Mouse (Mus musculus): Measurements from ENCODE around the gene Stard5.

Gene Stard5

DNA sequence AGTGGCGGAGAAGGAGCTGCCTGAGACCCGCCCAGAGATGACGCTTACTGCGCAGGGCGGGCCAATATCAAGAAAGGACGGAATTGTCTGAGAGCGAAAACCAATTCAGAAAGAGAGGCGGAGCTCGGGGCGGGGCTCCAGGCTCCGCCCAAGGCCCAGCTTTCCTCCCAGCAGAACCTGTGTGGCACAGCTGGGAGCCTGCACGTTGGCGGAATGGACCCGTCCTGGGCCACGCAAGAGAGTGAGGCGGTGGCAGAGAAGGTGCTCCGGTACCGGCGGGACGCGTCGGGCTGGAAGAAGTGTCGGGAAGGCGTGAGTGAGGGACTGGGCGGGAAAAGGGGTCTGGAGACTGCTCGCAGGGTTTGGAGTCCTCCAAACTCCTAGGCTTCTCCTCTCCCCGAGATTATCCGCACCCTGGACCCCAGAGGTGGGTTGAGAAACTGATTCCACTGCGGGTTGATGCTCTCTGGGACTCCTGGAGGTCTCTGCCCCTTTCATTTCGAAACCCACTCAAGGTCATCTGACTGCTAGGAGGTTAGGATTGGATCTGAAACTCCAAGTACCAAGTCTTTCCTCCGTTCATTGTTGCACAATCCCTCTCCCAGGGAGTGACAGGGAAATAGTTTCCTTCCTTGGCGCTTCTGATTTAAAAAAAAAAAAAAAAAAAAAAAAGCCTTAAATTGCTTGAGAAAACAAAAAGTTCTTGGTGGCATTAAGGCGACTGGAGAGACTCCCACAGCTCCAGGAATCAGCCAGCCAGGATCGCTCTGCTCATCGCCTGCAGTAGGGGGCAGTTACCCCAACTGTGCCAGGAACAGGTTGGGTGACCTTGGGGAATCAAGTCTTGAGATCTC, at the start of gene Stard5:
Stard5 (plus strand) TSS at position 132 of the 854 bp plus-strand sequence.
- DNase-seq (ENCODE audit: low spot score in 2 of 2): peak; percentile 95 to 97

DNA sequence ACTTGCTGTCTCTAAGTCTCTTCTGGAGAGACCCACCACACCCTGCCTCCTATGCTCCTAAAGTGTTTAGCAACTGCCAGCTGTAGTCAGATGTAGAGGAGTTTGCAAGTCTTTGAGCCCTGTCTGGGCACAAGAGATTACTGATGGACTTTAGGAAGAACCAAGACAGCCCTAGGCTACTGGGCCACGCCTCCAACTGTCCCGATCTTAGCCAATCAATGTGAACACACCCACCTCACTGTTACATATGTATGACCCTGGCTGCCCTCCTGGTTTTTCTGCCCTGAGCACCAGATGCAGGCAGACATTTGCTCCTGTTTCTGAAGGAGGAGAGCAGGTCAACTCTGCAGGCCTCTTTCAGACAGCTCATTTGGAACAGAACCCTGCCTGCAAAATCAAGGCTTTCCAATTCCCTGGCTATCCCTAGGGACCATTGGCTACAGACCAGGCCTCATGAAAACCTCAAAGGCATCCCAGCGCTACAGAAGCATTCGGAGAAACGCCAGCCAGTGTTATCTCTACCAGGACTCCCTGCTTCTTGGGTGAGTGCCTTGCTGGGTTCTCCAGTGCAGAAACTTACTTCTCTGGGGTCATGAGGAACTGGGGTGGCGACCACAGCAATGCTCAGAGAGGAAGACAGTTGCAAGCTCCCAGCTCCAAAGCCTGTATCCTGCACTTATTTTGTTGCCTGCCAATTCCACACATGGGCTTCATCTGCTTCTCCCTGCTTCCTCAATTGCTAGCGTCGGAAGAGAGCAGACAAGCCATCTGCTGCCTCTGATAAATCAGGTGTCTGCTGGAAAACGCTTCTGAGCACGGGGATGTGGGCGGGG, 46.9 kb upstream of the Stard5 start, which contains the start of gene Tmc3:
Tmc3 (plus strand) TSS at position 289 of the 833 bp plus-strand sequence.
- DNase-seq (ENCODE audit: low spot score in 2 of 2): peak; percentile 72 to 80

DNA sequence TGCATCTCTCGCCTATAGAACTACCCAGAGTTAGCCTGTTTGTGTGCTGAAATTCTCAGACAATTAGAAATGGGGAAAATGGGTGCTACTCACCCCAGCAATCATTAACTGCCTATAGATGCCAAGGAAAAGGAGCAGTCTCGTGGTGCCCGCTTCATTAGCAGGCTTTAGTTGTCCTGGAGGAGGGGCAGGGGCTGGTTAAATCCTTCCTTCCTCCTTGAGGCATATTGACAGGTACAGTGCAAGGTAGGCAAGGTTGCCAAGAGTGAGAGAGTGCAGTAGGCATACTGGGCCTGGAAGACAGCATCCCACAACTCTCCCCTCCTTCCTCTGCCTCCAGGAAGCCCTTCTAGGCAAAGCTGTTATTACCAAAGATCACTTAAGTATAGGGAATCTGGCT, 37.7 kb upstream of the Stard5 start:
- DNase-seq (ENCODE audit: low spot score in 2 of 2): no peak

DNA sequence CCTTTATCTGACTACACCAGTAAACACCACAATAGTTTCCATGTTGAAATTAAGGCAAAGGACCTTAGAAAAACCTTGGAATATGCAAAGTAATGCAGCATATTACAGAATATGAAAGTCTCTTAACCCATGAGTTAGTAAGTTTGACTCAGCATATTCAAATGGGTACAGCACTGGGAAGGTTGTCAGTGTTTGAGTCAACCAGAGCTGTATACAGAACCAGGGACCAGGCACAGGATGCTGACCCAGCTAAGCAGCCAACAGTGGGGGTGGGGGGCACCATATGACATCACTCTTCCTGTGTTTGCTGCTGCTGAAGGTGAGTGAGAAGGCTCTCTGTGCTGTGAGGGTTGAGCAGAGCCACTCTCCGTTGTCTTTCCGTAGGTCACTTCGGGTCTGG, 34.7 kb upstream of the Stard5 start:
- DNase-seq (ENCODE audit: low spot score in 2 of 2): no peak

DNA sequence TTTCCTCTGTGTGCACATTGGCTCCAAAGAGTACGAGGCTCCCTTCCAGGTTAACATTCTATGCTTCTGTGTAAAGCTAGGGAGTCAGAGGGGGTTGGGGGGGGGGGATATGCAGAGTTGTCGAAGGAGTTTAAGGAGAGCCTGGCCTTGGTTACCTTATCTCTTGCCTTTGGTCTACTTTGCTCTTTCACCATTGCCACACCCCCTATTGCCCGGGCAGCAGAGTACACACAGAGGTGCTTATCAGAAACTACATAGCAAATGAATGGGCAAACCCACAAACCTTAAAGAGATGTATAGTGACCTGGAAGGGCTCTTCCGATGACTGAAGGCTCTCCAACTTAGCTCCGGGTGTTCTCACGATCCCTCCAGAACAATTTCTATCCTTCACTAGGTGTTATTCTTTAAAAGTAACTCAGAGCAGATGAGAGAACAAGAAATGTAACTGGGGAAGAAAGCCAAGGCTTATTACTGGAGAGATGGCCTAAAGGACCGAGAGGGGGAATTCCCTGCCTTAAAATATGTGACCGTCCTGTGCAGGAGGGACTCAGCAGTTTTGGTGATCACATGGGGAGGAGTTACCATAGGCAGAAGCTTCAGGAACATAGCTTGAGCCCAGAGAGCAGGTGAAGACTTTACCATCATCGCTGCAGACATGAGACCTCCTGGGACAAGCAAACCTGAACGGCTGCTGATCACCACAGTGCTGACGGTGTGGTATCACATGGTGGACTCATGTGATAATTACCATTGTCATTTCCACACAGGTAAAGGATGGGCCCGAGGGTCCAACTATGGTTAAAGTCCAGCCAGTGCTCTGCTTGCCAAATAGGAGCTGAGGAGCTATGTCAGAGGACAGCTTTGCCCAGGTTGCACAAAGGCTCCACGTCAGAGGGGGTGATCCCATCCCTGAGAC, 32.5 kb upstream of the Stard5 start:
- no peak for DNase-seq (ENCODE audit: low spot score in 2 of 2)

DNA sequence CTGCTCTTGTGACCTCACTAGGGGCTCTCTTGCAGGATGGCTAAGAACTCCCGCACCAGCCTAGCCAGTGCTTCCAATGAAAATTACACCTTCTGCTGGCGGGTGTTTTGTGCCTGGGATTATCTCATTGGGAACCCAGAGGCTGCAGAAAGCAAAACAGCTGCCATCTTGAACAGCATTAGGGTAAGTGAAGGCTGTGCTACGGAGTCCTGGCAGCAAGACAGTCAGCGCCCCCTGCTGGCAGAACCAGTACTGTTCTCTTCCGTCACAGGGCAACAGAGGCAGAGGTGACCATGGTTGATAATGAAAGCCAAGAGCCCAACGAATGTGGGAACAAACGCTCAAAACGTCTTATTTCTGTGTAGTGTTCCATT, 31.9 kb upstream of the Stard5 start:
- peak; percentile 16 to 46 for DNase-seq (ENCODE audit: low spot score in 2 of 2)

DNA sequence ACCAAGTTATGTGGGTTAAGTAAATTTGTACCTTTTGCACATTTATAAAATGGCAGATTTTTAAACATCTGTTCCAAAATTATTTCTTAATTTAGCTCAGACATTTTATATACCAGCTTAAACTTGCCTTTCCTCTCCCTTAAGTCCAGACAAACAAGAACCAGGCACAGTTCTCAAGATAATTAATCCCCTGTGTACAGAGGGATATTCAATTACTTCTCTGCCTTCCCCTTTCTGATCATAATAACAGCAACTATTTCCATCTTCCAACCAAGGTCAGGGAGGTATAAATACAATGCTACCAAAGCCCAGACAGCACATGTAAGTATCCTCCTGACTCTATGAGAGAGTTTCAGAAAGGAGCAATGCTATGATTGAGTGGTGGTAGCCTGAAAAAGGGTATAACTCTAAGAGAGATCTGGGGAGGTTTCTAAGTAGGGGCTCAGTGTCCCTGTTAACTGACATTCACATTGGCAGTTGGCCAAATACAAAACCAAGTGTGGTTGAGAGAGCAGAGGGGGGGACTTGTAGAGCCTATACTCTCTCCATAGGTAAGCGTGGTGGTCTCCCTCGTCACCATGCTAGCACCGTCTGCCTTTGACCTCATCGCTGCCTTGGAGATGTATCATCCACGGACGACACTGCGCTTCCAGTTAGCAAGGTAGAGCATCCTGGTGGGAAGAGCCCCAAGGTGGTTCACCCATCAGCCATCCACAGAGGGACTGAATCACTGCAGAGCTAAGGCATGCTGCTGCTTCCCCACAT, 27.4 kb upstream of the Stard5 start:
- no peak for DNase-seq (ENCODE audit: low spot score in 2 of 2)

DNA sequence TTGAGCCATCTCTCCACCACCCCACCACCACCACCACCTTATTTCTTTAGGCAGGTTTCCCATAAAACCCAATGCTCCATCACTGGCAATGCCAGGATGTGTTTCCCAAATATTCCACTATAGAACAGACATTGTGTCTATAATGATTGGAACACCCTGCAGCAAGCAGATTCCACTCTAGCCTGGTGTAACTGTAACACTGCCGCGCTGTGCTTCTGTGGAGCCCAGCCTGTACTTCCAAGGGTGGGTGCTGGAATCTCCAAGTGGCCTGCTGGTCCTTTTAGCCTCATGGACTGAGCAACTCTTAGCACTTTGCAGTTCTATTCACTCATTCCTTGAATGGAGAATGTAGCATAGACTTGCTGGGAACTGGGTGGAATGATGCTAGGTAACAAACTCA, 25.0 kb upstream of the Stard5 start:
- DNase-seq (ENCODE audit: low spot score in 2 of 2): no peak

DNA sequence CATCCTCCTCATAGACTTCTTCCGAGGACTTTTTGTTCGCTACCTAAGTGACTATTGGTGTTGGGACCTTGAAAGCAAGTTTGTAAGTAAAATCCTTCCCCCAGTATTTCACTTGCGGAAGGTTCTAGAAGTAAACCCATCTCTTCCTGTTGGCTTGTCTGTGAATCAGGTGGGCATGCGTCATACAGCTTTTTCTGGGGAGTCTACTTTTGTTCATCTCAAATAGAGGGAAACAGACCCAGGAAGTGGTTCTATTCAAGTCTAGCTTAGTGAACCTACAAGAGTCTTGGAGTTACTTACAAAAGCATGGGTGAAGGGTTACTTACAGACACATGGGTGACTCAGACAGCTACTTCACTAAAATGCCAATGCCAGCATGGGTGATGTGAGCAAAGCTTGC, 21.9 kb upstream of the Stard5 start:
- DNase-seq (ENCODE audit: low spot score in 2 of 2): no peak

DNA sequence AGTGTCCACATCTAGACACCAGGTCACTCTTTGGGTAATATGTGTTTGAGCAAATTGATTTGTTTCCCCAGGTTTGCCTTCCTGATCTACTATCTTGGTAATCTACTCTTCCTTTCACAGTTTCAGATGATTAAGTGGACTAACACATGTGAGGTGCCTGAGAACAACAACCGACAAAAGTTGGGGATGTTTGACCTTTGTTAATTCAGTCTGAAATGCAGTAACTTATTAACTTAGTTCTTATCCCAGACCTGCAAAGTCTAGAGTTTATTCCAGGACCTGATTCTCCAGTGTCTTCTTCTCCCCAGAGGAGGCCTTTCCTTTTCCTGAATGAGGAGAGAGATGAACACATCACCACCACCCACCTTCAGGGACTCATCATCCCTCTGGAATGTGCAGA, 19.9 kb upstream of the Stard5 start:
- no peak for DNase-seq (ENCODE audit: low spot score in 2 of 2)

DNA sequence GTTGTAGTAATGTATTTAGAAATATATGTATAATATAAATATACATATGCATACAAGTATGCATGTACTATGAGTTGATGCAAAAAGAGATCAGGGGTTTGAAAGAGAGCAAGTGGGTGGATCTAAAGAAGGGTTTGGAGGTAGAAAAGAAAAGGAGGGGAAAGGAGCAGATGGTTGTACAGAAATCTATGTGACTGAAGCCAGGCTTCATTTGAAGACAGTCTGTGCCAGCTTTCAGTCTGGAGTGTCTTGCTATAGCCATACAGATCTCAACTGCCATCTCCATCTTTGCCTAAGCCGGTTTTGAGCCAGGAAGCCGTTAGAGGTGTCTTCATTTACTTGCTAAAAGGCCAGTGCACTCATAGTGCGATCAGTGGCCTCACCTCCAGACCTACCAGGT, 16.5 kb upstream of the Stard5 start:
- no peak for DNase-seq (ENCODE audit: low spot score in 2 of 2)

DNA sequence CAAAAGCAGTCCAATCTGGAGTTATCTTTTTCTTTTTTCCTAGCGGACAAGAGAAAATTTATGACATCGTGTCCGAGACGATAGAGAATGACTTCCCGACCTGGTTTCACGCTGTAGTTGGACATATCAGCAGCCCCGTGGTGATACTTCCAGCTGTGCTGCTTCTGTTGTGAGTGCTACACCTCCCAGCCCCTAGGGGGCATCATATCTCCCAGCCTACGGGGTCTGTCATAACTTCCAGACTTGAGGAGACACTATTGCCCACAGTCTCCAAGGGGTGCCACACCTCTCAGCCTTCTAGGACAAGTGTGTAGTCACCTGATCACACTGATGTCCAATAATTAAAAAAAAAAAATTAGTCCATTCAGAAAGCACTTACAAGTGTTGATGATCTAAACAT, 15.9 kb upstream of the Stard5 start:
- no peak for DNase-seq (ENCODE audit: low spot score in 2 of 2)

DNA sequence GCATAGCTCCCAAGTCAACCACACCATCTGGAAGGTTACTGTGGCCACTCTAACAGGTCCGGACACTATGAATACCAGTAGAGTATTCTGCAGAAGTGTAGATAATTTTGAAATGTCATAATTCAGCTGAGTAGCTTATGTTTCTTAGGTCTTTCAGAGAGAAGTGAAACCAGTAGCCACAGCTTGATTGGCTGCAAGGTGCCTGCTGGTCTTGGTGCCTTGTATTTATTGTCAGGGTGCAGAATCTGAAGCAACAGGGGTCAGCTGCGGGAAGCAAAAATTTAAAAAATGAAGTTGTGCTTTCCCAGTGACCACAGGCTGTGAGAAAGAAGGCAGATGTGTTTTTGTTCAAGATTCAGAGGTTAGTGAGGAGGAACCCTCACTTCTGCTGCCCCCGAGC, 15.5 kb upstream of the Stard5 start:
- peak; percentile 11 to 47 for DNase-seq (ENCODE audit: low spot score in 2 of 2)

DNA sequence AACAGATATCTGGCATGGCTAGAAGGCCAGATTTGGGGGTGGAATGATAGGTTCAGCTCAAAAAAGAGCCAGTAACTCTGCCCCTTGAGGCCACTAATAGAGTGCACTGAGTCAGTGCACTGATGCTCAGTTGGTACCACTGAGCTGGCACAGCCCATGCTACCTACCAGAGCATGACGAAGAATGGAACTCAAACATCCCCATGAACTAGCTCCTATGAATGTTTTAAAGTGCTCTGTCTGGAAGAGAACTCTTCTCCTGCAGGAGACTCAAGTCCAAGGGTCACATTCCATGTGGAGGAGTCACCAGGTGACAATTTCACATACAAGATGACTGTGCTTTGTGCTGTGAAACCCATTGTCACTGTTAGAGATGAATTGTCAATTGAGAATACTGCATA, 13.1 kb upstream of the Stard5 start:
- DNase-seq (ENCODE audit: low spot score in 2 of 2): no peak

DNA sequence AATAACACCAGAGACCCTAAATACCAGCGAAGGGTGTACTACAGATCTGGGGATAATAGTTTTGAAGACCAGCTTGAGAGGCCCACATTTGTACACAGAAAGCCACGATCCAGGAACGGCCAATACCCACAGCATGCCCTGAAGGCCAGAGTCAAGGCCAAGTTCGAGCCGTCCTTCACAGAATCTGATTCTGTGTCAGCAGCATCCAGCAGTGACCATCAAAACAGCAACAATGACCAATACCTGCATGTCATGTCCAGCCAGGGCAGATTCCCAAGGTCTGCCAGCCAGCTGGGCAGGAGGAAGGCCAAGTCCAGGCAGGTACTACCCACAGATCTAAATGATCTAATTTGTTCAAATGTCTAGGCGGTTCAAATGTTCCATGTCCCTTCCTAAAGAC, 9.2 kb upstream of the Stard5 start:
- no peak for DNase-seq (ENCODE audit: low spot score in 2 of 2)

DNA sequence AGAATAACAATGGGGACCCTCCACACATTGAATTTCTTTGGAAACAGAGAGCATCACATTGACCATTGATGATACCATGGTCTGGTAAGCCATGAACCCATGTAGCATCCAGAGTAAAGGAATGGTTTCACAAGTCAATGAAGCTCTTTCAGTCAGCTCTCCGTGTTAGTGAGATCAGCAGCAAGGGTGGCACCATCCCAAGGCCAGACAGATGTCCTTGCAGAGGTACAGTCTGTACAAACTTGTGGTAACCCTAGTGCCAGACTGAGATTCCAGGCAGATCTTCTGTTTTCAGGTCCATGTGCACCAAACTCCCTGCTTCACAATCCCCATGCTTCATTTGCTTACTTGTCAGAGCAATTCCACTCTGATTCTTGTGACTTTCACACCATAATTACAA, 7.7 kb upstream of the Stard5 start:
- no peak for DNase-seq (ENCODE audit: low spot score in 2 of 2)

DNA sequence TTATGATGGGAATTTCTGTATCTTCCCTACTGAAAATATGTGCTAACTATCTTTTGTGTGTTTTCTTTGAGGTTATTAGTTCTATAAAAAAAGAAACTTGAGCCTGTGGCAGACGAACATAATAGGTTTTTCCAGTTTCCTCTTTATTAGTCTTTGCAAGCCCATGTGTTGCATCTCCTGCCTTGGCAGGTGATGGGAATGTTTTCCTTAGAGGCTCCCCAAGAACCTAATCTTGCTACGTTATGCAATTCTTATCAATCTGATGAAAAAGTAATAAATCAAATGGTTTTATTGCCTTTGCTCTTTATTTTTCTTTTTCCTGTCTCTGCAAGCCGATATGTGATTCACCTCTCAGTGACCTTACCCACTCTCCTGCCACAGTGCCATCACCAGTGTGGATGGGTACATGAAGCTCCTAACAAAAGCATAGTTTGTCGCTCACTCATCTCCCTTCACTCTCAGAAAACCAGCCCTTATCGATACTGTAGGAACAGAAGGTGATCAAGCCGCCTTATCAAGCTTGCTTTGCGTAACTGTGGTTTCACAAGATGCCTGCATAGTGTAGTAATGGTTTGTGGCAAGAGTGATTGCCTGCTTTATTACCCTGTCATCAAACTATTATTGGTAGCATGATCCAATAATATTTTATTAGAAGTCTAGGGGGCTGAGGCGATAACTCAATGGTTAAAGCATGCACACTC, 5.1 kb upstream of the Stard5 start:
- no peak for DNase-seq (ENCODE audit: low spot score in 2 of 2)

DNA sequence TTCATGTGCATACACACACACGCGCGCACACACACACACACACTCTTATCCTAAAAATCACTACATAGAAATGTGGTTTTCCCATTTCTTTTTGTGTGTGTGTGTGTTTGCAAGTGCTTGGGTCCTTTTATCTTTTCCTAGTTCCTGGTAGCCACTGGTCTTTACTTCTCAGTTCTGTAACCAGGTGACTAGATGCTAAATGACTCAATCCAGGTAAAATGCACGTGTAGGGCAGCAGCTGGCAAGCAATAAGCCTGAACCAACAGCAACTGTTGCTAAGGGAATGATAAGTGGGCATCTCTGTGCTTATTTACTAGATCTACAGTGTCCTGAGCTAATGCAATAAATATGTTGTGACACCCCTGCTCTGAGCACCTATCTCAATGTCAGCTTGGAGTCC, 4.4 kb upstream of the Stard5 start:
- DNase-seq (ENCODE audit: low spot score in 2 of 2): no peak

DNA sequence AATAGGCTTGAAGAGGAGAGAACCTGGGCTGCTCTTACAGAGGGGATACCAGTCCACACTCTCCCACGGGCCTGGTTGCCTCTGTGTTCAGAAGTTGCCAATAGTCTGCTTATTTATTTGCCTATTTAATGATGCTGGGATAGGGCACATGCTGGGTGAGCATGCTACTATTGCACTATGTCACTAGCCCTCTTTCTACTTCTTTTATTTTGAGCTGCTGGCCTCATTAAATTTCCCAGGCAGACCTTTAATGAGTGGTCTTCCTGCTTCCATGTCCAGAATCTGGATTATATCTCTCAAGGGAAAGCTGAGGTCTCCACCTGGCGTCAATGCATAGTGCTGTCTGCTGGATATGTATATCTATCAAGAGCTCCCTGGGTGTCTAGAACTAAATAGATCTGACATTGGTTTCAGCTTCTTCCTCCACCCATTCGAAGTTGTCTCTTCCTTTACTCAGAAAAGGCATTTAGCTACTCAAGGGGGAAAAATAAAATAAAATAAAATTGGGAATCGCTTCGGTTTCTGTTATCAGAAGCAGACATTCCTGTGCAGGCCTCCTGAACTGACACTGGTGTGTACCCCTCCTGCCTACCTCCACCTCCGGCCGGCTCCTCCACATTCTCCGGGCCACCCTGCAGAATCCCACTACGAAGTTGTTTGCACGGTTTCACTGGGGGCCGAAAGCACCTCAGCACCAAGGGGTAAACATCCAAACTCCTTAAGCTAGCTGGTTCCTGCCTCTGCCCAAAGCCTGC, 509 bp upstream of the Stard5 start:
- no peak for DNase-seq (ENCODE audit: low spot score in 2 of 2)

DNA sequence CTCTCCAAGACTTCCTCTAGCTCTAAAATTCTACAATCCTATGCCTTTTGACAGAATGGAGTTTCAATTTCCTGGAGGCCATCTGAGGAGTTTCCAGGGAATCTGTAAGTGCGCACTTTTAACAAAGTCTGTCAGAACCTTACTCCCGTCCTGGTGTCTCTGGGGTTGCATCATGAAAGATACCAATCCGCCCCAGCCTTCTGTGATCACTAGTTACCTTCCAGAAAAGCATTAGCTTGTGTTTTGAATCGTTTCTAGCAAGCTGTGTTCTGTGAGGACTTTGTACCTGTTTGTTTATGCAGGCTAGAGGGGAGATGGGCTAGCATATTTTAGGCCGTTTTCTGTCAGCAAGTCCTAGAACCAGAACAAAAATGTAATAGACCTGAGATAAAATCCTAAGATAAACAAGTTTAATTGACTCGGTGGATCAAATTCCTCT, 942 bp downstream of the Stard5 start:
- no peak for DNase-seq (ENCODE audit: low spot score in 2 of 2)

Measured in heart, adult 9 months (tissue).